Mouse (Mus musculus) lung, embryonic 14.5 days (tissue): ENCODE measurements around the gene Paqr6. TPM values are rescaled to one million over a fixed set of nuclear protein-coding genes. Genes with fewer than 3 reads are reported as not detected.

Source experiments
- ATAC-seq: fragments of 200-750 bp; cut with Nextera tagmentation; 2 replicates; pipeline ENCODE4 v1.8.0; 2017; ENCODE audit warnings: mild to moderate bottlenecking, moderate TSS enrichment, moderate library complexity; ENCODE audit not compliant: insufficient read depth
- DNase-seq: peaks from one replicate; pipeline ENCODE4 v3.0.0-alpha.2; 2015
- H3K27ac ChIP-seq: fragments of 300-500 bp; sonication (generic); 2 replicates; pipeline ENCODE4 v1.5.1; 2014; ENCODE audit warnings: low read depth, mild to moderate bottlenecking, moderate library complexity
- H3K27me3 ChIP-seq: fragments of 300-500 bp; sonication (generic); 2 replicates; pipeline ENCODE4 v1.6.1; 2014; ENCODE audit warnings: low read length, control low read depth; ENCODE audit not compliant: insufficient read depth
- H3K36me3 ChIP-seq: fragments of 300-500 bp; sonication (generic); 2 replicates; pipeline ENCODE4 v1.6.1; 2014; ENCODE audit warnings: control low read depth; ENCODE audit not compliant: insufficient read depth
- H3K4me1 ChIP-seq: fragments of 300-500 bp; sonication (generic); 2 replicates; pipeline ENCODE4 v1.6.1; 2014; ENCODE audit warnings: antibody characterized with exemption, control low read depth; ENCODE audit not compliant: insufficient read depth
- H3K4me2 ChIP-seq: fragments of 300-500 bp; sonication (generic); 2 replicates; pipeline ENCODE4 v1.6.1; 2014; ENCODE audit warnings: mild to moderate bottlenecking
- H3K4me3 ChIP-seq: fragments of 300-500 bp; sonication (generic); 2 replicates; pipeline ENCODE4 v1.5.1; 2014; ENCODE audit warnings: low read depth, low read length
- H3K9ac ChIP-seq: fragments of 300-500 bp; sonication (generic); 2 replicates; pipeline ENCODE4 v1.6.1; 2014
- H3K9me3 ChIP-seq: fragments of 300-500 bp; sonication (generic); 2 replicates; pipeline ENCODE4 v1.6.1; 2016; ENCODE audit warnings: low read depth, low read length, control low read depth
- CTCF ChIP-seq: IDR thresholded peaks from 2 replicates; pipeline ENCODE4 v1.5.1; 2016; ENCODE audit warnings: antibody characterized with exemption, low read depth
- WGBS: fragments of 180-500 bp; shearing (Covaris S2); extraction: QIAGEN DNeasy Blood & Tissue Kit; methylation state at CpG from one replicate; pipeline ENCODE4 v1.1.7; 2014; 5-methylcytosine and 5-hydroxymethylcytosine counted together
- polyA plus RNA-seq: library from polyadenylated mRNA; unstranded; fragments of >200 nt; fragmentation: Nextera tagmentation; extraction: Ambion mirVana; gene quantifications from 2 replicates; pipeline ENCODE4 v1.2.1, GENCODE M21; 2014

The Paqr6 gene
- polyA plus RNA-seq, 1 experiment from 2014 or later: 4.9 TPM

DNA sequence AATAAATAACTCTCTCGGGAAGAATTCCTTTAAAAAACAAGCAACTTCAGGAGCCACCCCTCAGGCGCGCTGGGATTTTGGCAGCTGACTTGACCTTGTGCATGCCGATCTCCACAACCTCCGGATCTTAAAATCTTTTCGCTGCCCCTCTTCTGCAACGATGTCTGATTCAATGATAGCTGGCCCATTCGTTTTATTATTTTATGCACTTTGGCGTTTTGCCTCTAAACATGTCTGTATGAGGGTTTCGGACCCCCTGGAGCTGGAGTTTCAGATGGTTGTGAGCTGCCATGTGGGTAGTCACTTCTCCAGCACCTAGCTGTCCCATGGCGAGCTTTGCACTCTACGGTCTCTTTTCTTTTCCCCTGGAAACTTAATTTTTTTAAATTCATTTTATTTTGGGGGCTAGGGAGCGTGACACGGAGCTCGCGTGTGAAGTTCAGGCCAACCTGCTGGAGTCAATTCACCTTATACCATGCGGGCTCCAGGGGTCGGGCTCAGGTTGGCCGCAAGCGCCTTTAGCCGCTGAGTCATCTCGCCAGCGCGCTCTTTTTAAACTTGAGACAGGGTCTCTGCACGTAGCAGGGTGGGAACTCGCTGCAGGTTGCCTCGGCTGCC is 28.8 kb upstream of the Paqr6 start:
- DNase-seq (peak; percentile 50), ATAC-seq (peak; percentile 53)
- peak overlapping the region; percentile 97 for H3K27ac ChIP-seq
- H3K27me3 ChIP-seq: no peaks in the 10 kb centered on the region
- no peaks in the 10 kb centered on the region for H3K9me3 ChIP-seq
- H3K4me3 ChIP-seq: peak overlapping the region; percentile 76
- no peak for TF ChIP-seq CTCF
- WGBS: under 1% methylated on average over 27 of the region's 27 CpGs
- peak overlapping the region; percentile 86 for H3K9ac ChIP-seq
- peaks cover 7% of the 10 kb centered on the region; the same call in 1 of the 2 replicates for H3K36me3 ChIP-seq
- H3K4me2 ChIP-seq: peak overlapping the region; percentile 83
- peaks cover 13% of the 10 kb centered on the region for H3K4me1 ChIP-seq

DNA sequence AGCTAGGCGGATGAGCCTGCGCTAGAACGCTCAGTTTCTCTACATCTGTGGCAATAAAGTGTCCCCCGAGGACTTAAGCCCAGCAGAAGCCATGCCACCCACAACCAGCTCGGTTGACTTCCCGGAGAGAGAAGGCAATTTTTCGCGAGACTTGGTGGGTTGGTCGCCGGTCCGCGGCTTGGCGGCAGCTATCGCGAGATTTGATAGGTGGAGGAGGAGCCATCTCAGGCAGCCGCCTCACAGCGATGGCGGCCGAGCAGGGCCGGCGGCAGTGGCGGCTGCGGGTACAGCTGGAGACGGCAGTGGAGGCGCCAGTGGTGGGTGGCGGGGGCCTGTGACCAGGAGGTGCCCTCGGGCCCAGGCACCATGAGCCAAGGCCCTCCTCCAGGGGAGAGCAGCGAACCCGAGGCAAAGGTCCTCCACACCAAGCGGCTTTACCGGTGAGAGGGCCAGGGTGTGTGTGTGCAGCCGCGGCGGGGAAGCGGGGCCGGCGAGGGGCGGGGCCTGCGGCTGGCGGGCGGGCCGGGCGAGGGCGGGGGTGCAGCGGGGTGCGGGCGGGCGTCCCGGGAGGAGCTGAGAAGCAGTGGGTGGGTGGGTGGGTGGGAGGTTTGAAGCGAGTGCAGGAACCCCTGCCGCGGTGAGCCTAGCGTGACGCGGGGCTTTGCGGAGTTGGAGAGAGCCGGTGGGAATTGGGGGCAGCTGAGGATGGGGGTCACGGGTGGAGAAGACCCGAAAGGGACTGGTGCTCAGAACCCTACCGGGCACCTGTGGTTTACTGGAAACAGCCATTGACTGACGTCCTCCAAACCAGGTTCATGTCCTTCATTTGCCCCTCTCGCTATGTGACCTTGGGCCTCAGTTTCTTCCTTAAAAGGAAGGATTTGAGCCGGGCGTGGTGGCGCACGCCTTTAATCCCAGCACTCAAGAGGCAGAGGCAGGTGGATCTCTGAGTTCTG is 28.0 kb upstream of the Paqr6 start, which contains the start of the genes Tmem79 and Smg5:
Tmem79 (minus strand) TSS at position 91 of the 956 bp plus-strand sequence.
Smg5 (plus strand) TSS at position 203 of the 956 bp plus-strand sequence.
- H3K36me3 ChIP-seq: 0 out of 2 replicates have a peak, but pooled peaks cover 6% of the 10 kb centered on the region
- no peak for TF ChIP-seq CTCF
- H3K27me3 ChIP-seq: no peaks in the 10 kb centered on the region
- peak within 1 kb of the TSS; percentile 86 for H3K9ac ChIP-seq
- ATAC-seq (peak; percentile 94), DNase-seq (peak; percentile 98)
- 1% methylated on average over 53 of the region's 66 CpGs for WGBS
- H3K4me3 ChIP-seq: peak within 1 kb of the TSS; percentile 76
- H3K4me2 ChIP-seq: peak within 1 kb of the TSS; percentile 83
- H3K9me3 ChIP-seq: no peaks in the 10 kb centered on the region
- H3K27ac ChIP-seq: peak within 1 kb of the TSS; percentile 97
- peaks cover 13% of the 10 kb centered on the region for H3K4me1 ChIP-seq

DNA sequence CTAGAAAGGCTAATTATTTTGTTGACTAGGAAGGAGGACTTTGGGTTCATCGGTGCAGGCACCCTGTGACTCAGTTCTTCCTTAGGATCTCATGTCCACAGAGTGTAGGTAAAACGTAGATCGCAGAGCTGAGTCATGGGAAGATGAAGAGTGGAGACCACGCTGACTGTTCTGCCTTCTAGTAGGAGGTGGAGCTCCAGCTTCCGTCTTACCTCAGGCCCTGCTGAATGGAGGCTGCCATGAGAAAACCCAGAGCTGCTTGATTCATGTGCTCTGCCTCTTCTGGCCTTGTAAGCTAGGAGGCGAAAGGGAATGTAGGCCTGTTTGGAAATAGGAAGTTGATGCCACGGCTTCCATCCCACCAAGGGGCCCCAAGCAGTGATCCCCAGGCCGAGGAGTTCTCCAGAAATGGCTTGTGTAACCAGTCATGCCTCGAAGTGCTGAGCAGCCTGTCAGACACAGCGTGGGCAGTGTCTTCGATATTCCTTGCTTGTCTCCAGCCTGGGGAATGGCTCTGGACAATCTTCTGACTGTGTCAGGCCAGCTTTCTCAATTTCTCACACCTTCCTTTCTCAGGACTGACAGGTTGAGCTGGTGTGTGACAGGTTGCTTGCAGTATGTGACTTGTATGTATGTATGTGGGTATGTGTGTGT is 26.9 kb upstream of the Paqr6 start:
- H3K4me3 ChIP-seq: peak overlapping the region; percentile 76
- peaks cover 17% of the 10 kb centered on the region for H3K36me3 ChIP-seq
- TF ChIP-seq CTCF: no peak
- H3K4me1 ChIP-seq: peaks cover 13% of the 10 kb centered on the region
- DNase-seq (peak; percentile 14), ATAC-seq (no peak)
- peak overlapping the region; percentile 42; the same call in 1 of the 2 replicates for H3K27ac ChIP-seq
- H3K9ac ChIP-seq: peak overlapping the region; percentile 20; the same call in 1 of the 2 replicates
- peak overlapping the region; percentile 83 for H3K4me2 ChIP-seq
- no peaks in the 10 kb centered on the region for H3K9me3 ChIP-seq
- H3K27me3 ChIP-seq: no peaks in the 10 kb centered on the region
- WGBS: 70% methylated on average over 11 of the region's 11 CpGs

DNA sequence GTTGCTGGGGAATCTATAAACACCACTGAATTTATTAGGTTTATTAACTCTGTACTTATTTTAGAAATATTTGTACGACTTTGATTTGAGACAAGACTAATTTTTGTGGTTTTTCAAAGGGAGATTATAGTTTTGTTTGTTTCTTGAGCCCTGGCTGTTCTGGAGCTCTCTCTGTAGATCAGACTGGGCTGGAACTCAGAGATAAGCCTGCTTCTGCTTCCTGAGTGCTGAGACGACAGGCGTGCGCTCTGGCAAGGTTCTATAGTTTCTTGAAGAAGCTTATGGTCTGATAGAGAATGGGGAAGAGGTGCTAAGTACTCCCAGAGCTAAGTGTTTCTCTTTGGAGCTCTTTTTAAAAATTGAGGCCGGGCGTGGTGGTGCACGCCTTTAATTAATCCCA is 26.1 kb upstream of the Paqr6 start:
- ATAC-seq (no peak), DNase-seq (no peak)
- H3K9ac ChIP-seq: no peak overlapping the region
- no peak for TF ChIP-seq CTCF
- WGBS: 88% methylated on average over 7 of the region's 7 CpGs
- H3K4me2 ChIP-seq: peak overlapping the region; percentile 5; the same call in 1 of the 2 replicates
- peaks cover 13% of the 10 kb centered on the region for H3K4me1 ChIP-seq
- H3K27ac ChIP-seq: no peak overlapping the region
- H3K36me3 ChIP-seq: peaks cover 26% of the 10 kb centered on the region
- no peak overlapping the region for H3K4me3 ChIP-seq
- H3K27me3 ChIP-seq: no peaks in the 10 kb centered on the region
- H3K9me3 ChIP-seq: no peaks in the 10 kb centered on the region

DNA sequence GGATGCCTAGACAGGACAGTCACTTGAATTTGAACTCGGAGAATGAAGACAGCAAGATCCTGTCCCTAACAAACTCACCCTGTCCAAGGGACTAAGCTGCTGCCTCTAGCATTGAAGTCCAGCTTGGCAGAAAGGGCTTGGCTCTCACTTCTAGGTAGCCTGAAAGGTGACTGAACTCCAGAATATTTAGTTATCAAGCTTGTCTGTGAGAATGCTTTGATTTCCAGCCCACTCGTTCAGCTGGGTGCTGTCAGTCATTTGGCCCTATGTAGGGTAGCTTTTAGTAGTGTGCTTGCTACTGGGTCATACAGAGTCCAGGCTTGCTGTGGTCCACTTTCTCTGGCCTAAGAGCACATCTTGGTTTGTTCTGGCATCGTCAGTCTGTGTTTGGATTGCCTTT is 25.4 kb upstream of the Paqr6 start:
- ATAC-seq (no peak), DNase-seq (no peak)
- H3K9me3 ChIP-seq: no peaks in the 10 kb centered on the region
- H3K27ac ChIP-seq: no peak overlapping the region
- peaks cover 33% of the 10 kb centered on the region for H3K36me3 ChIP-seq
- H3K4me3 ChIP-seq: no peak overlapping the region
- H3K4me1 ChIP-seq: peaks cover 13% of the 10 kb centered on the region
- H3K27me3 ChIP-seq: no peaks in the 10 kb centered on the region
- WGBS: 63% methylated on average over 3 of the region's 3 CpGs
- no peak overlapping the region; the same call in 1 of the 2 replicates for H3K9ac ChIP-seq
- TF ChIP-seq CTCF: no peak
- H3K4me2 ChIP-seq: peak overlapping the region; percentile 5; the same call in 1 of the 2 replicates

DNA sequence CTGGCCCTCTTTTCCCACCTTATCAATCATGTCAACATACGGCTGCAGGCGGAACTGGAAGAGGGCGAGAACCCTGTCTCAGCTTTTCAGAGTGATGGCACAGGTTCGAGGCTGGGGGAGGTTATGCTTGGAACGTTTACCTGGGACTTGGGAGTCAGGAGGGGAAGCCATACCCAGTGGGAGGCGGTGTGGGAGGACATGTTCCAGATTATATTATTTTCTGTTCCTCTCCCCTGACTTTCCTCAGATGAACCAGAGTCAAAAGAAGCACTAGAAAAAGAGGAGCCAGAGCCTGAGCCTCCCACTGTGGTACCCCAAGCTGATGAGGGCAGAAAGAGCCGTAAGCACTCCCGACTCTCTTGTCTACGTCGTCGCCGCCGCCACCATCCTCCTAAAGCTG is 13.7 kb upstream of the Paqr6 start:
- ATAC-seq (no peak), DNase-seq (no peak)
- no peak overlapping the region for H3K4me3 ChIP-seq
- no peak for TF ChIP-seq CTCF
- H3K36me3 ChIP-seq: peaks cover 99% of the 10 kb centered on the region
- WGBS: 76% methylated on average over 13 of the region's 13 CpGs
- no peak overlapping the region for H3K27ac ChIP-seq
- H3K9ac ChIP-seq: no peak overlapping the region
- H3K4me1 ChIP-seq: no peaks in the 10 kb centered on the region
- no peak overlapping the region for H3K4me2 ChIP-seq
- H3K9me3 ChIP-seq: no peaks in the 10 kb centered on the region
- no peaks in the 10 kb centered on the region for H3K27me3 ChIP-seq
